Mouse (Mus musculus): ENCODE results near the gene Nudt2. TPM values are rescaled to one million over a fixed set of nuclear protein-coding genes. Genes with fewer than 3 reads are reported as not detected.
"Not testable (repeated sequence)": the region's sequence is repeated elsewhere in the genome, so short reads cannot be mapped to it uniquely, and the experiment has no call there.

The Nudt2 gene
- polyA plus RNA-seq (2015; fragmentation: Nextera tagmentation; extraction: Ambion mirVana) = 56.0 and 56.8 TPM in 2 replicates

DNA sequence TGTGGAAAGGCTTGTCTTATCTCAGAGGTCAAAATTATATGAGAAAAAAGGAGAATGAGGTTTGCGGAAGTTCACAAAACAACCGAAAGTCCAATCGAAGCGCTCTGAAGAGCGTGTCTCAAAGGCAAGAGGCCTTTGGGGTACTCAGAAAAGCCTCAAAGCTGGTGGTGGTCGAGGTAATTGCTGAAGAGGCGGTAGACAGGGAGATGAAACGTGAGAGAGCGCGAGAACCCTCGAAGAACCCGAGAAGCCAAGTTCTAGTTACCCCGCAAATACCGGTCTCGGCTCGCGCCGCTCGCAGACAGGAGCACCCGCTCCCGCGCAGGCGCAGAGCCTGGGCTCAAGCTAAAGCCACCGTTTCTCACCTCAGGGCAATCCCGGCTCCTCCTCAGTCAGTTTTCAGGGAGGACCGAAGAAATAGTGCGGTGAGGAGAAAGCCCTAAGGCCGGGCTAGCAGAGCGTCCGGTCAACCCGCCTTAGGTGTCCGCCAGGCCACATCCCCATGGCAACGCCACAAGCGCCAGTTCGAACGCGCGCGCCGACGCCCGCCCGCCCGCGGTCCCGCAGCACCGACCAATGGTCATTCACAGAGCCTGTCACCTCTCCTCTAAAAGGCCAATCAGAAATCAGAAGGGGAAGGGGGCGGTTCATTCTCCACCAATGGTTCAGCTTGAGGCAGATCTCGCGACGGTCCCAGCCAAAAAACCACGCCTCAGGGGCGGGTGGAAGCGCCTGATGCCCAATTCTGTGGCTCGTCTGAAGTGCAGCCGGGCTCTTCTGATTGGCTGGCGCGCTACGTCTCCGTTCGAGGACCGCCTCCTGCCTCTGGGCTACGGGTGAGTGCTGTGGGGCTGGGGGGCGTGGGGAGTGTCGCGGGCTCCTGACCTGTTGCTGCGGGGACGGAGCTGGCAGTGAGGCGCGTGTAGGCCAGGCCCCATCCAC lies at the start of gene Nudt2, which contains the start of gene Kif24:
Gene Nudt2, plus strand, starts transcription at position 807 of the 942 bp plus-strand sequence.
Gene Kif24, minus strand, starts transcription at position 543 of the 942 bp plus-strand sequence.
- no peaks in the 10 kb centered on the region for H3K27me3 ChIP-seq
- peak within 1 kb of the TSS; percentile 64 for H3K4me2 ChIP-seq
- H3K9ac ChIP-seq = peak within 1 kb of the TSS; percentile 79
- peaks cover 20% of the 10 kb centered on the region for H3K4me1 ChIP-seq
- H3K27ac ChIP-seq = peak within 1 kb of the TSS; percentile 86
- 0 out of 2 replicates have a peak, but pooled peaks cover 5% of the 10 kb centered on the region for H3K36me3 ChIP-seq
- no peaks in the 10 kb centered on the region for H3K9me3 ChIP-seq (replicated peaks)
- under 1% methylated on average over 70 of the region's 70 CpGs for WGBS
- H3K4me3 ChIP-seq (replicated peaks) = peak within 1 kb of the TSS; percentile 76
- ATAC-seq (replicated peaks; ENCODE audit: low FRiP score) = peak; percentile 98

DNA sequence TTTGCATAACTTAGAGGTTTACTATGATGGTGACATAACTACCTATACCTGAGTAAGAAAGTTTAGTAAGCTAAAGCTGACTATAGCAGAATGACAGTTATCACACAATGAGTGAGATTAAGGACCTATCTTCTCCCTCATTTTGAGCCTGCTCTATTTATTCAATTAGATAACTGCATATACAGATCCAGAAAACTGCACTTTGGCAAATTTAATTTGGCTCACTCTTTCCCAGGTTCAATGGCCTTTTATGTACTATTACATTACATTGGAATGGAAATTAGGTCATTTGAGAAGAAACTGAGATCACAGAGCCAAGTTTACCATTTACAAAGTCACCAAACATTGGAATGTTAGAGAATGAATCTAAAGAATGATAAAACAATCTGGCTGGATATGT lies 48.0 kb upstream of the Nudt2 start:
- ATAC-seq (replicated peaks; ENCODE audit: low FRiP score) = no peak
- Histone ChIP-seq H3K4me1 (no peaks in the 10 kb centered on the region), H3K9ac (no peak overlapping the region), H3K36me3 (0 out of 2 replicates have a peak, but pooled peaks cover 6% of the 10 kb centered on the region), H3K9me3 (replicated peaks) (no peaks in the 10 kb centered on the region), H3K27ac (no peak overlapping the region), H3K27me3 (no peaks in the 10 kb centered on the region), H3K4me3 (replicated peaks) (no peak overlapping the region), H3K4me2 (no peak overlapping the region)

DNA sequence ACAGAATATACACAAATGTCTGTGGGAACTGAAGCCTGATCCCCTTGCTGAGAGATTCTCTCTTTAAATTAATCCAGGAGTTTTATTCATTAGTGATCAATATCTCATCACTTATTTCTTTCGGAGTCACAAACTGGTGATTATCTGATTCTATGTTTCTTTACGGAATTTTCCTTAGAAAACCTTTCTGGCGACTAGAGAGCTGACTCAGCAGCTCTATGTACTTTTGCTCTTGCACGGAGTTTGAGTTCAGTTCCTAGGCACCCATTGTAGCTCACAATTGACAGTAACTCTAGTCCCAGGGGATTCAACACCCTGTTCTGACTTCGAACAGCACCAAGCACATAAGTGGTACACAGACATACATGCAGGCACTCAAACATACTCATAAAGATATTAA lies 26.0 kb upstream of the Nudt2 start:
- no peaks in the 10 kb centered on the region for H3K27me3 ChIP-seq
- no peak overlapping the region for H3K4me2 ChIP-seq
- 0 out of 2 replicates have a peak, but pooled peaks cover 4% of the 10 kb centered on the region for H3K36me3 ChIP-seq
- no peaks in the 10 kb centered on the region for H3K4me1 ChIP-seq
- H3K9me3 ChIP-seq (replicated peaks) = no peaks in the 10 kb centered on the region
- H3K27ac ChIP-seq = no peak overlapping the region
- no peak for ATAC-seq (replicated peaks; ENCODE audit: low FRiP score)
- H3K4me3 ChIP-seq (replicated peaks) = no peak overlapping the region
- no peak overlapping the region for H3K9ac ChIP-seq
- 80% methylated on average over 5 of the region's 5 CpGs for WGBS

DNA sequence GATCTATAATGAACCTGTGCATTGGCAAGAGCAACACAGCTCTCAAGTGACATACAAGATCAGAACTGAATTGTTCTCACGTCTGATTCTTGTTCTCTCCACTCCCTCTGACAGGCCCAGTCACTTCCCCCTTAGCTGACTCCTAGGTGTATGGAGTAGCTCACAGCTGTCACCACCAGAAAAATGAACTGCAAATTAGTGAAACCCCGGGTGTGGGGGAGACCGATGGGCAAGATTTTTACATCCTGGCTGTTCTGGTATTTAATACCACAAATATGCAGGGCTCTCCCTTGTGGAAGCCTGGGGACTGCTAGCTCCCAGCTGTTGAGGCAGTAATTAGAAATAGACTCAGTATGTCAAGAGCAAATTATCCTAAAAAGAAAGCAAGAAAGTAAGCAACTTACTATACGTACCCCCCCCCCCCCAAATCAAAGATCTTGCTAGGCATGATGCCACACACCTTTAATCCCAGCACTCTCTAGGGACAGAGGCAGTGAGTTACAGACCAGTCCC lies 22.1 kb upstream of the Nudt2 start:
- Histone ChIP-seq H3K9ac (no peak overlapping the region), H3K36me3 (0 out of 2 replicates have a peak, but pooled peaks cover 7% of the 10 kb centered on the region), H3K4me3 (replicated peaks) (no peak overlapping the region), H3K4me2 (no peak overlapping the region), H3K27ac (no peak overlapping the region), H3K9me3 (replicated peaks) (no peaks in the 10 kb centered on the region), H3K4me1 (no peaks in the 10 kb centered on the region), H3K27me3 (no peaks in the 10 kb centered on the region)
- WGBS = 71% methylated on average over 4 of the region's 4 CpGs
- no peak for ATAC-seq (replicated peaks; ENCODE audit: low FRiP score)

DNA sequence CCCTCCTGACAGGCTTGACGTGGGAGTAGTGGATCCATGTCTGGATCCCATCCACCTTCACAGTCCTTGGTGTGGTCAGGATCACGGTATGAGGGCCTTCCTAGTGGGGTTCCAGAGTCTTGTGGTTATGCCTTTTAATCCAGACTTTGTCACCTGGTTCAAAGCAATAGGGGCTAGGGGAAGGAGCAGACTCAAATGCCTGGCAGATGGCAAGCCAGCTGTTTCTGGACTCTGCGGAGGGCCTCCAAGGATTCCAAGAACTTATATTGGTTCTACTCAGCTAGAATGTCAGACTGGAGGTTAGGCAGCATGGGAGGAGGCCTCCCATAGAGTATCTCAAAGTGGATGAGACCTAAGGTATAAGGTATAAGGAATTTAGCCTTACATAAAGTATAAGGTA lies 17.4 kb upstream of the Nudt2 start:
- Histone ChIP-seq H3K9me3 (replicated peaks) (no peaks in the 10 kb centered on the region), H3K36me3 (peaks cover 14% of the 10 kb centered on the region; the same call in 1 of the 2 replicates), H3K27ac (no peak overlapping the region), H3K4me1 (no peaks in the 10 kb centered on the region), H3K27me3 (no peaks in the 10 kb centered on the region), H3K9ac (no peak overlapping the region), H3K4me2 (no peak overlapping the region), H3K4me3 (replicated peaks) (no peak overlapping the region)
- 95% methylated on average over 3 of the region's 3 CpGs for WGBS
- ATAC-seq (replicated peaks; ENCODE audit: low FRiP score) = no peak

DNA sequence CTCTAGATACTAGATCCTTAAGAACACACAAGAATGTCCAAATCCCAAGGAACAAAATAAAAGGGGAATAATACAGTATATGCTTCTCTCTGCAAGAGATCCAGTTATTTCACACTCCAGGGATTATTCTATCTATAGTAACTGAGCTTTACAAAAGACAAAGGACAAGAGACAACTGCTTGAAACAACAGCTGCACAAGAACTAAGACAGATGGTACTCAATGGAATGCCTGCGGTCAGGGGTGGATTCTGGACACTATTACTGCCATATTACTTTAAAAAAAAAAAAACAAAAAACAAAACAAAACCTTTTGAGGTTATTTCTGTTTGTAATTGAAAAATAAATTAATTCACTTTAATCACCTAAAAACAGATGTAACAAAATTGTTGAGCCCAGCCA lies 4.3 kb upstream of the Nudt2 start:
- 93% methylated on average over 1 of the region's 1 CpGs for WGBS

DNA sequence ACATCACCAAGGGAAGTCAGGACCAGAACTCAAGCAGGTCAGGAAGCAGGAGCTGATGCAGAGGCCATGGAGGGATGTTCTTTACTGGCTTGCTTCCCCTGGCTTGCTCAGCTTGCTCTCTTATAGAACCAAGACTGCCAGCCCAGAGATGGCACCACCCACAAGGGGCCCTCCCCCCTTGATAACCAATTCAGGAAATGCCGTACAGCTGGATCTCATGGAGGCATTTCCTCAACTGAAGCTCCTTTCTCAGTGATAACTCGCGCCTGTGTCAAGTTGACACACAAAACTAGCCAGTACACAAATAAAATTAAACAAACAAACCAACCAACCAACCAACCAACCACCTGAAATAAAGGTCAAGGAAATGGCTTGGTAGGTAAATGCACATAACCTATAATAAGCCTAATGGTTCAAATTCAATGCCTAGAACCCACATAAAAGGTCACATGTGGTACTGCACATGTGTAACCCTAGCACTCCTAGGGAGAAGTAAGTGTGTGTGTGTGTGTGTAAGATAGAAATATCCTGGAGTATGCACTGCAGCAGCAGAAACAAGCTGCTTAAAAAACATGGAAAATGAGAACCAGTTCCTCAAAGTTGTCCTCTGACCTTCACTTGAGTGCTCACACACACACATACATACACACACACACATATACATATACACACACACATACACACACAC lies 1.8 kb upstream of the Nudt2 start:
- ATAC-seq (replicated peaks; ENCODE audit: low FRiP score); H3K9ac ChIP-seq; H3K9me3 ChIP-seq (replicated peaks); H3K36me3 ChIP-seq; H3K27ac ChIP-seq; H3K27me3 ChIP-seq: not testable (repeated sequence)
- peaks cover 18% of the 10 kb centered on the region for H3K4me1 ChIP-seq
- H3K4me2 ChIP-seq = peak overlapping the region; percentile 64
- WGBS = 77% methylated on average over 3 of the region's 3 CpGs
- H3K4me3 ChIP-seq (replicated peaks) = peak overlapping the region; percentile 76

More for the DNA sequence above, 4.3 kb upstream of the Nudt2 start:
- H3K27me3 ChIP-seq = no peaks in the 10 kb centered on the region
- H3K27ac ChIP-seq = no peak overlapping the region
- 0 out of 2 replicates have a peak, but pooled peaks cover 5% of the 10 kb centered on the region for H3K36me3 ChIP-seq
- H3K9me3 ChIP-seq (replicated peaks) = no peaks in the 10 kb centered on the region
- no peak for ATAC-seq (replicated peaks; ENCODE audit: low FRiP score)
- H3K4me3 ChIP-seq (replicated peaks) = no peak overlapping the region
- H3K9ac ChIP-seq = no peak overlapping the region
- H3K4me2 ChIP-seq = no peak overlapping the region
- peaks cover 15% of the 10 kb centered on the region for H3K4me1 ChIP-seq

DNA sequence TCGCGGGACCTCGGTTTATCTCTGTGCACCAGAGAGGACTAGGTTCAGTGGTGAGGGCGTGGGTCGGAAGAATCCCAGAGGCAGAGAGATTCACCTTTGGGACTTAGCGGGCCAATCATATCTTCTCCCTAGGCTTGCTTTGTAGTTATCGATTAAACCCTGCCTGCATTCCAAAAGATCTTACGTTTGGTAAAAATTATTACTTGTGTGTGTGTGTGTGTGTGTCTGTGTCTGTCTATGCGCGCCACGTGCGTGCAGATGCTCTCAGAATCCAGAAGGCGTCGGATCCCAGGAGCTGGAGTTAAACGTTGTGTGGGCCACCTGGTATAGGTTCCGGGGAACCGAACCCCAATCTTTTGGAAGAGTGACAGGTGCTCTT lies 325 bp downstream of the Nudt2 start:
- peak overlapping the region; percentile 60 for H3K4me2 ChIP-seq
- no peak for ATAC-seq (replicated peaks; ENCODE audit: low FRiP score)
- 0 out of 2 replicates have a peak, but pooled peaks cover 5% of the 10 kb centered on the region for H3K36me3 ChIP-seq
- peak overlapping the region; percentile 79 for H3K9ac ChIP-seq
- peaks cover 20% of the 10 kb centered on the region for H3K4me1 ChIP-seq
- no peaks in the 10 kb centered on the region for H3K27me3 ChIP-seq
- no peaks in the 10 kb centered on the region for H3K9me3 ChIP-seq (replicated peaks)
- peak overlapping the region; percentile 70 for H3K27ac ChIP-seq
- WGBS = 3% methylated on average over 17 of the region's 17 CpGs
- H3K4me3 ChIP-seq (replicated peaks) = peak overlapping the region; percentile 76

DNA sequence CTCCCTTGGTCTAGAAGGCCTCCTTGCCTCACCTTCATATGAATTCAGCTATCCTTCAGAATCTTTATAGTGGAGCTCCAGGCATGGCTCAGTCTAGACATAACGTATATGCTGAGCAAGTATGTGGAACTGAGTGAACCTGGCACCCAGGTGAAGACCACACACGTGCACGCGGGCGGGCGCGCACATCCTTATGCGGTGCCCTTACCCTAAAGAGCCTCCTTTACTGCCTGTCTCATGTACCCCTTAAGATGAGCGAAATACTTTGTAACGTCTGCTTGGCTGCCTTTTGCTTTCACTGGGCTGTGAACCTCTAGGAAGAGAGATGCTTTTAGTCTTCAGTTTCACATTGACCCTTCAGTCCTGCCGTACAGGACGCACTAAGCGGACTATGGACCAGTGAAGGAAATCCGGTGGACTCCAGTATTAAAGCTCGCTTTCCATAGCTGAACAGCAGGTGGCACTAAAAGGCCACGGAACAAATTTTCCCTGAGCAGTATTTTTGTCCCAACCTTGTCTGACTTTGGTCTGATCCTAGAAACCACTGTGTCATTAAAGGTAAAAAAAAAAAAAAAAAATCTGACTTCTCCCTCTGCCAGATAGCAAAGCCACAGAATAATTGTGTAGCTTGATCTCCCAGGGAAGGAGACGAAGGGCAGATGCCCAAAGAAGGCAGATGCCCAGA lies 3.6 kb downstream of the Nudt2 start:
- no peak overlapping the region for H3K9ac ChIP-seq
- no peak overlapping the region for H3K27ac ChIP-seq
- 60% methylated on average over 17 of the region's 17 CpGs for WGBS

DNA sequence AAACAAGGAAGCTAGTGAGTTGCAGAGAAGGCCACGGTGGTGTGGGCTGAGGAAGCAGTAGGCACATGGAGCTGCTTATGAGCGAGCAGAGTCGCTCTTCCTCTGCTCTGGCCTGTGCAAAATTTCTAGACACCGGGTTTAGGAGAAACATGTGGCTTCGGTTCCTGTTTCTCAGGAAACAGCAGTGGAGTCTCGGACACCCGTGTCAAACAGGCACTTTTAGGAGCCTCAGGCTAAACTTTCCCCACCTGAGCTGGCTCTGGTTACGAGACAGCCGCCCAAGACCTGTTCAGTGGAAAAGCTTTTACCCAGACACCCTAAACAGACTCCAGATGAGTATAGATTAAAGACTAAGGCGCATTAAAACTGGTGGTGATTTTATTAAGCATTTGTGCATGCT lies 4.2 kb downstream of the Nudt2 start:
- Histone ChIP-seq H3K4me1 (0 out of 2 replicates have a peak, but pooled peaks cover 5% of the 10 kb centered on the region), H3K27ac (no peak overlapping the region), H3K36me3 (no peaks in the 10 kb centered on the region), H3K4me2 (no peak overlapping the region), H3K27me3 (no peaks in the 10 kb centered on the region), H3K4me3 (replicated peaks) (no peak overlapping the region), H3K9ac (no peak overlapping the region), H3K9me3 (replicated peaks) (no peaks in the 10 kb centered on the region)
- 77% methylated on average over 10 of the region's 10 CpGs for WGBS
- ATAC-seq (replicated peaks; ENCODE audit: low FRiP score) = no peak

More for the DNA sequence above, 3.6 kb downstream of the Nudt2 start:
- Histone ChIP-seq H3K9me3 (replicated peaks) (no peaks in the 10 kb centered on the region), H3K36me3 (no peaks in the 10 kb centered on the region), H3K27me3 (no peaks in the 10 kb centered on the region), H3K4me2 (no peak overlapping the region), H3K4me3 (replicated peaks) (no peak overlapping the region), H3K4me1 (peaks cover 10% of the 10 kb centered on the region)
- no peak for ATAC-seq (replicated peaks; ENCODE audit: low FRiP score)

DNA sequence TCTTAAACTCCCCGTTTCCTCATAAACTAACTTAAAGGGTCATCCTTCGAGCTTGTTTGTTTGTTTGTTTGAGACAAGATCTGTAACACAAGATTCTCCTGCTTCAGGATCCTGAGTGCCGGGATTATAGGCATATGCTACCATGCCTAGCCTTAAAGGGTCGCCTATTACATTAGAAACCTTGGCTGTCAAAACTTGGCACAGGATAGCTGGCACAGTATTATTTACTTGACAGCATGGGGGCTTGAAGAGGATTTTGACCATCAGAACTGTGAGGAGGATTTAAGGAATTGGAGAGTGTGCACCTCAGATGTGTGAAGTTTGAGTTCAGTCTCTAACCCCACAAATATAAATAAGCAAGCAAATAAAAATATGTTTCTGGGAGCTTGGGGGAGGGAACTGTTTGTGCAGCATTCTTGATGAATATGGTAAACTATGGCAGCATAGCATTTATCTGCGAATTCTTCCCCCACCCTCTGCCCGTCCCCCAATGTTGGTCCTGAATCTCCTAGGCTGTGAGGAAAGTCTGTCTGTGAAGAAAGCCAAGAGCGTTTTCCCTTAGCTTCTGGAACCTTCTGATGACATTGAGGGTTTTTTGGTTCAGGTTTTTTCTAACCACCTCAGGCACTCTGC lies 5.2 kb downstream of the Nudt2 start:
- Histone ChIP-seq H3K4me1 (0 out of 2 replicates have a peak, but pooled peaks cover 5% of the 10 kb centered on the region), H3K27ac (no peak overlapping the region), H3K4me3 (replicated peaks) (no peak overlapping the region), H3K9ac (no peak overlapping the region), H3K9me3 (replicated peaks) (no peaks in the 10 kb centered on the region), H3K36me3 (no peaks in the 10 kb centered on the region), H3K27me3 (no peaks in the 10 kb centered on the region), H3K4me2 (no peak overlapping the region)
- 66% methylated on average over 7 of the region's 7 CpGs for WGBS
- ATAC-seq (replicated peaks; ENCODE audit: low FRiP score) = no peak

Measured in kidney, embryonic 15.5 days (tissue).